Mouse (Mus musculus) lung, adult 2 months (tissue): ENCODE measurements around the gene Cbx2. TPM values are rescaled to one million over a fixed set of nuclear protein-coding genes. Genes with fewer than 3 reads are reported as not detected.

Source experiments
- DNase-seq: peaks from one replicate; pipeline ENCODE4 v3.0.0; 2022
- H3K4me1 ChIP-seq: fragments of 200-500 bp; 2 replicates; pipeline ENCODE4 v1.6.1; 2011; ENCODE audit warnings: low read length; ENCODE audit not compliant: control insufficient read depth, insufficient read depth
- H3K4me3 ChIP-seq: fragments of 200-500 bp; replicated peaks from 2 replicates; pipeline ENCODE3; 2011; ENCODE audit warnings: low read depth, mild to moderate bottlenecking, control low read depth, low read length; ENCODE audit errors: extremely low read depth
- CTCF ChIP-seq: fragments of 200-500 bp; IDR thresholded peaks from 2 replicates; pipeline ENCODE4 v1.5.1; 2011; ENCODE audit warnings: mild to moderate bottlenecking, low read length, control low read depth; ENCODE audit not compliant: insufficient read depth
- POLR2A ChIP-seq: fragments of 200-500 bp; IDR thresholded peaks from 2 replicates; pipeline ENCODE4 v1.6.1; 2011; ENCODE audit warnings: low read depth, mild to moderate bottlenecking, control low read depth, low read length, borderline replicate concordance; ENCODE audit errors: extremely low read depth
- WGBS: fragments of 180-500 bp; shearing (Covaris S2); methylation state at CpG from one replicate; pipeline ENCODE4 v1.1.7; 2018; 5-methylcytosine and 5-hydroxymethylcytosine counted together
- polyA plus RNA-seq: library from polyadenylated mRNA; depleted of rRNA; stranded (reverse); fragments of >200 nt; gene quantifications from 2 replicates; pipeline ENCODE4 v1.2.3, GENCODE M21; 2012

Gene Cbx2
- polyA plus RNA-seq, 1 experiment, result 4.4 TPM

- WGBS, result 76% methylated on average over 7 of the region's 7 CpGs
- H3K4me3 ChIP-seq, result no peak overlapping the region
- no peak for DNase-seq
- TF ChIP-seq POLR2A (no peak), CTCF (no peak)
- H3K4me1 ChIP-seq, result no peaks in the 10 kb centered on the region; the same call in 1 of the 2 replicates
Measured at GRCm38 (mm10) chr11:119021180-119021579, 1.6 kb upstream of the Cbx2 start.

GRCm38 (mm10) chr11:119022068-119022894 is 481 bp upstream of the Cbx2 start:
- no peak for DNase-seq
- WGBS, result 5% methylated on average over 42 of the region's 42 CpGs
- peak overlapping the region; percentile 92 for H3K4me3 ChIP-seq
- TF ChIP-seq CTCF, result no peak; the same call in 1 of the 2 replicates
- no peak for TF ChIP-seq POLR2A
- no peaks in the 10 kb centered on the region; the same call in 1 of the 2 replicates for H3K4me1 ChIP-seq

GRCm38 (mm10) chr11:119023616-119023980 is 836 bp downstream of the Cbx2 start:
- no peak for DNase-seq
- 3% methylated on average over 15 of the region's 15 CpGs for WGBS
- H3K4me3 ChIP-seq, result peak overlapping the region; percentile 92
- TF ChIP-seq POLR2A, result no peak
- no peak for TF ChIP-seq CTCF
- H3K4me1 ChIP-seq, result no peaks in the 10 kb centered on the region; the same call in 1 of the 2 replicates

GRCm38 (mm10) chr11:119024260-119024659 is 1.5 kb downstream of the Cbx2 start:
- H3K4me3 ChIP-seq, result no peak overlapping the region
- TF ChIP-seq CTCF (no peak), POLR2A (no peak)
- no peaks in the 10 kb centered on the region; the same call in 1 of the 2 replicates for H3K4me1 ChIP-seq
- DNase-seq, result no peak
- WGBS, result 25% methylated on average over 7 of the region's 7 CpGs

GRCm38 (mm10) chr11:119026203-119026602 is 3.4 kb downstream of the Cbx2 start:
- no peak overlapping the region for H3K4me3 ChIP-seq
- DNase-seq, result no peak
- no peaks in the 10 kb centered on the region; the same call in 1 of the 2 replicates for H3K4me1 ChIP-seq
- 63% methylated on average over 12 of the region's 12 CpGs for WGBS
- TF ChIP-seq CTCF (no peak), POLR2A (no peak)

GRCm38 (mm10) chr11:119033874-119034558 is 11.3 kb downstream of the Cbx2 start:
- Histone ChIP-seq H3K4me3 (no peak overlapping the region), H3K4me1 (peaks cover 2% of the 10 kb centered on the region; the same call in 1 of the 2 replicates)
- no peak for TF ChIP-seq POLR2A
- TF ChIP-seq CTCF, result peak; percentile 74
- peak; percentile 88 for DNase-seq
- 3% methylated on average over 26 of the region's 26 CpGs for WGBS

GRCm38 (mm10) chr11:119034635-119035034 is 11.9 kb downstream of the Cbx2 start:
- DNase-seq, result no peak
- H3K4me3 ChIP-seq, result no peak overlapping the region
- TF ChIP-seq CTCF (no peak), POLR2A (no peak)
- WGBS, result 8% methylated on average over 19 of the region's 19 CpGs
- H3K4me1 ChIP-seq, result peaks cover 2% of the 10 kb centered on the region; the same call in 1 of the 2 replicates

- Histone ChIP-seq H3K4me3 (no peak overlapping the region), H3K4me1 (peaks cover 6% of the 10 kb centered on the region)
- 19% methylated on average over 21 of the region's 21 CpGs for WGBS
- no peak for TF ChIP-seq POLR2A
- no peak for TF ChIP-seq CTCF
- no peak for DNase-seq
Measured at GRCm38 (mm10) chr11:119035094-119035685, 12.4 kb downstream of the Cbx2 start.

- TF ChIP-seq CTCF, result no peak
- no peak for TF ChIP-seq POLR2A
- H3K4me3 ChIP-seq, result no peak overlapping the region
- no peak for DNase-seq
- 31% methylated on average over 21 of the region's 21 CpGs for WGBS
- peaks cover 8% of the 10 kb centered on the region for H3K4me1 ChIP-seq
Measured at GRCm38 (mm10) chr11:119035686-119036165, 13.0 kb downstream of the Cbx2 start.
